Mouse (Mus musculus) ES-CJ7 (cell line): ENCODE results near the gene Nos3.

Source experiments
- DNase-seq: peaks from one replicate; pipeline ENCODE4 v3.0.0; 2011; ENCODE audit warnings: low read depth, low spot score

Gene Nos3

DNA sequence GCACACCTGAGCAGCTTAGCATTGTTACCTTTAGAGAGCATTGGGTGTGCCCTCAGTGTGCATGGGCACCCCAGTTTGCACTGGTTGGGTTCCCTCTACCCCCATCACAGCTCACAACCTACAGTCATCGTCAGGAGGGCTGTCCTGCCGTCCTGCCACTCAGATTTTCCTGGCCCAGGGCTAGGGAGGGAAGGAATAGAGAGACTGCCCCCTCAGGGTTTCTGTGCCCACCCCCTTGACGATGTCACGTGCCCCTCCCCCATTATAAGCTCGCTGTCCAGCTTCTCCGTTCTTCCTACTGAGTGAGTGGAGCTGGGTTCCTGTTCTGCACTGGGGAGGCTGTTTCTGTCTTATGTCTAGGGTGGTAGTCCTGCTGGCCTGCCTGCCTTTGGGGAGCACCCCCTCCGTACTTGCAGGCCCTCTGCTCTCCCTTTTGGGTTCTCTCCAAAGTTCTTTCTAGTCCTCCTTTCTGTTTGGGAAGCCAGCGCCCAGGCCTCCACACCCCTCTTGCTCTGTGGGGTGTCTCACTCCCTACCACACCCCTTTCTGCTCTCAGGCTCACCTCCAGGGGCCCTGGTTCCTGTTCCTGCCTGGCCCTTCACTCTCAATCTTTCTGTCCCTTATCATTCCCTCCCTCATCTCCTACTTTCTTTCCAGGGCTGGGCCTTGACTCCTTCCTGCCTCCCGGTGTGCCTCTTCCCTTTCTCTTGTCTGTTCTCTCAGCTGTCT, 62.1 kb downstream of the Nos3 start:
- peak; percentile 21 for DNase-seq

DNA sequence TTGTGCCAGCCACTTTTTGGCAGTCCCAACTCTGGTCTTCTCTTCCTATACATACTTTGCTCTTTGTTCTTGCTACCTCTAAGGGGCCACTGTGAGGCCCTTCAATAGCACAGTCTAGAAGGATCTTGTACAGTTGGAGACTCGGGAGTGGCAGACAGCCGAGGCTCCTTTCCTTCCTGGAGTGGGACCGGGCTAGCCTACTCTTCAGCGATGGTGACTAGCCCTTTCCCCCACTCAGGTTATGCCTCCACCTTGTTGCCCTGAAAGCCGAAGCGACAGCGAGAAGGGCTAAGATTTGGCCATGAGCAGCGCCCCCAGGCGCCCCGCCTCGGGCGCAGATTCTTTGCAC, 62.6 kb downstream of the Nos3 start:
- DNase-seq = no peak

- DNase-seq = no peak
Measured at GRCm38 (mm10) chr5:24427981-24428402, 63.4 kb downstream of the Nos3 start.

- DNase-seq = no peak
Measured at GRCm38 (mm10) chr5:24428596-24428995, 64.0 kb downstream of the Nos3 start.

DNA sequence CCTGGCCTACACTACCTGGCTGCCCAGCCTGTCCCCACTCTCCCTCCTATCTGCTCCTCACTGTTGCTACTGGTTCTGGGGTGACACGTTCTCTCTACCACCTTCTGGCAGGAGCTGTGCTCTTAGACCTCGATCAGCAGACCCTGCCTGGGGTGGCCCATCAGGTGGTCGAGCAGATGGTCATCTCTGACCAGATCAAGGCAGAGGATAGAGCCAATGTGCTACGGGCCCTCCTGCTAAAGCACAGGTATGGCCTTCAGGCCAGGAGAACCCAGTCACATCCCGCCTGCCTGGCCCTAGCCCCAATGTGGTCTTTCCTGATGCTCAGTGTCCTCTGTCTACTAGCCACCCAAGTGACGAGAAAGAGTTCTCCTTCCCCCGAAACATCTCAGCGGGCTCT, 69.4 kb downstream of the Nos3 start:
- no peak for DNase-seq
